Mouse (Mus musculus) intestine, embryonic 14.5 days (tissue): ENCODE measurements around the gene Trrap. TPM values are rescaled to one million over a fixed set of nuclear protein-coding genes. Genes with fewer than 3 reads are reported as not detected.

ENCODE experiments used
- ATAC-seq: fragments of 200-750 bp; cut with Nextera tagmentation; replicated peaks from 2 replicates; pipeline ENCODE4 v1.8.0; 2017; ENCODE audit warnings: low read depth, moderate number of reproducible peaks, moderate TSS enrichment, moderate library complexity; ENCODE audit not compliant: low FRiP score, low TSS enrichment
- DNase-seq: peaks from one replicate; pipeline ENCODE4 v3.0.0-alpha.2; 2018; ENCODE audit warnings: low spot score
- H3K27ac ChIP-seq: fragments of 300-500 bp; sonication (generic); 2 replicates; pipeline ENCODE4 v1.5.1; 2014; ENCODE audit warnings: low read depth, mild to moderate bottlenecking, control low read depth
- H3K27me3 ChIP-seq: fragments of 300-500 bp; sonication (generic); replicated peaks from 2 replicates; pipeline ENCODE4 v1.6.1; 2014; ENCODE audit warnings: low read length, control low read depth; ENCODE audit not compliant: control insufficient read depth, insufficient read depth
- H3K36me3 ChIP-seq: fragments of 300-500 bp; sonication (generic); 2 replicates; pipeline ENCODE4 v1.6.1; 2014; ENCODE audit warnings: low read length, control low read depth; ENCODE audit not compliant: control insufficient read depth, insufficient read depth
- H3K4me1 ChIP-seq: fragments of 300-500 bp; sonication (generic); replicated peaks from 2 replicates; pipeline ENCODE4 v1.6.1; 2014; ENCODE audit warnings: low read length, control low read depth, mixed read lengths; ENCODE audit not compliant: control insufficient read depth, insufficient read depth
- H3K4me2 ChIP-seq: fragments of 300-500 bp; sonication (generic); 2 replicates; pipeline ENCODE4 v1.6.1; 2014; ENCODE audit warnings: low read length
- H3K4me3 ChIP-seq: fragments of 300-500 bp; sonication (generic); 2 replicates; pipeline ENCODE4 v1.5.1; 2014; ENCODE audit warnings: low read depth, low read length, control low read depth, mixed read lengths
- H3K9ac ChIP-seq: fragments of 300-500 bp; sonication (generic); 2 replicates; pipeline ENCODE4 v1.6.1; 2014; ENCODE audit warnings: mild to moderate bottlenecking, low read length
- H3K9me3 ChIP-seq: fragments of 300-500 bp; sonication (generic); 2 replicates; pipeline ENCODE4 v1.6.1; 2016; ENCODE audit warnings: low read length, control low read depth; ENCODE audit not compliant: control insufficient read depth
- whole genome bisulfite sequencing: fragments of 180-500 bp; shearing (Covaris S2); extraction: QIAGEN DNeasy Blood & Tissue Kit; methylation state at CpG from one replicate; pipeline ENCODE4 v1.1.7; 2014; 5-methylcytosine and 5-hydroxymethylcytosine counted together
- microRNA-seq: library from miRNA; unstranded; fragments of <30 nt; microRNA quantifications from one replicate; pipeline ENCODE4, GENCODE M21; 2016
- polyA plus RNA-seq: library from polyadenylated mRNA; unstranded; fragments of >200 nt; fragmentation: Nextera tagmentation; extraction: Ambion mirVana; gene quantifications from 2 replicates; pipeline ENCODE4 v1.2.1, GENCODE M21; 2014

Gene Trrap
- polyA plus RNA-seq, 1 experiment from 2014 or later: 85.4 TPM

- H3K27ac ChIP-seq: no peak overlapping the region
- ATAC-seq: no peak
- H3K36me3 ChIP-seq: no peaks in the 10 kb centered on the region
- no peak for DNase-seq
- no peak overlapping the region for H3K9ac ChIP-seq
- H3K27me3 ChIP-seq: no peaks in the 10 kb centered on the region
- WGBS: 79% methylated on average over 2 of the region's 2 CpGs
- no peak overlapping the region for H3K4me2 ChIP-seq
- H3K4me3 ChIP-seq: no peak overlapping the region
- H3K9me3 ChIP-seq: no peaks in the 10 kb centered on the region
- H3K4me1 ChIP-seq: peaks cover 10% of the 10 kb centered on the region; the same call in 1 of the 2 replicates
Observed at GRCm38 (mm10) chr5:144907591-144907990, 140.1 kb downstream of the Trrap start.

Small RNA genes lying within 50 kb of the gene (microRNA-seq; reads per million reads assigned to microRNA genes)
- gene Mir7039: 0.34 reads per million

Other genes starting within 250 kb of the Trrap start
- gene Nptx2, start 221.8 kb upstream of the Trrap start, polyA plus RNA-seq: 3.3 and 3.6 TPM in 2 replicates
- gene Tmem130, start 5.9 kb upstream of the Trrap start, polyA plus RNA-seq: 2.9 and 3.3 TPM in 2 replicates
- 14.4 and 17.2 TPM in 2 replicates for gene Smurf1, start 198.1 kb downstream of the Trrap start, polyA plus RNA-seq